8 mouse cellular contexts compared by ENCODE assay signal in genomic region chr17:25433223-25433616, GRCm38 (mm10). TPM values are rescaled to one million over a fixed set of nuclear protein-coding genes. Genes with fewer than 3 reads are reported as not detected.
DNase-seq lines count a peak whose midpoint lies in the region; ATAC-seq lines count a peak whose summit lies in the region.

No protein-coding gene starts in this region.

- H3K27ac ChIP-seq in kidney, embryonic 14.5 days (ENCODE audit: low read depth, low read length) = no peak overlapping the region
- H3K27ac ChIP-seq in brown adipose tissue, adult 24 weeks (replicated peaks; ENCODE audit: low read depth, low read length) = no peak overlapping the region

- H3K4me2 ChIP-seq in kidney, embryonic 14.5 days (replicated peaks; ENCODE audit: low read depth, low read length) = peak overlapping the region; percentile 97

- H3K4me1 ChIP-seq in kidney, embryonic 14.5 days (ENCODE audit: control insufficient read depth, insufficient read depth, low read length) = peaks cover 45% of the 10 kb centered on the region
- H3K4me1 ChIP-seq in brown adipose tissue, adult 24 weeks (ENCODE audit: control insufficient read depth, insufficient read depth, insufficient read length, low read length) = no peaks in the 10 kb centered on the region

- under 1% methylated on average over 36 of the region's 40 CpGs for WGBS in kidney, embryonic 14.5 days

- no peaks in the 10 kb centered on the region for H3K36me3 ChIP-seq in kidney, embryonic 14.5 days (ENCODE audit: control insufficient read depth, insufficient read depth, low read length)

- H3K27me3 ChIP-seq in kidney, embryonic 14.5 days (ENCODE audit: control insufficient read depth, insufficient read depth, low read length) = 0 out of 2 replicates have a peak, but pooled peaks cover 3% of the 10 kb centered on the region

- H3K4me3 ChIP-seq in kidney, embryonic 14.5 days (ENCODE audit: low read length) = peak overlapping the region; percentile 78
- peak overlapping the region; percentile 45 for H3K4me3 ChIP-seq in brown adipose tissue, adult 24 weeks (ENCODE audit: insufficient read depth, low read depth, low read length)

- no peak for DNase-seq in kidney, adult 9 months
- peak; percentile 29 for DNase-seq in heart, postnatal 4 days
- peak; percentile 35 for DNase-seq in mesoderm, embryonic 11.5 days (ENCODE audit: low read depth, low spot score)
- no peak for DNase-seq in urinary bladder, postnatal 14 days (ENCODE audit: low spot score)
- no peak for DNase-seq in cerebellum, postnatal 36 days
- DNase-seq in layer of hippocampus, adult 11-12 months (ENCODE audit: low spot score) = no peak

- H3K9me3 ChIP-seq in kidney, embryonic 14.5 days (ENCODE audit: control insufficient read depth, low read length) = no peaks in the 10 kb centered on the region

- H3K9ac ChIP-seq in kidney, embryonic 14.5 days (ENCODE audit: low read depth, low read length) = peak overlapping the region; percentile 73

- peak; percentile 48 for ATAC-seq in kidney, embryonic 14.5 days (ENCODE audit: low FRiP score, low TSS enrichment)

RNA-seq across cellular contexts. Expression of gene Cacna1h, which starts 0.4 kb away (rescaled TPM):
- 3.0 and 4.0 TPM in 2 replicates for polyA plus RNA-seq in kidney, embryonic 14.5 days (2014; fragmentation: Nextera tagmentation; extraction: Ambion mirVana)
- polyA plus RNA-seq in brown adipose tissue, adult 24 weeks (2012; ENCODE audit: insufficient read depth, insufficient read length, missing spikeins) = 1.3 TPM in 1 of 2 replicates, not detected in the other
- 10 to 100 TPM; 14.5 to 19.1 TPM for total RNA-seq in heart, postnatal 4 days (2021)

RNA-seq across cellular contexts. Expression of gene Tekt4, which starts 21.2 kb away (rescaled TPM):
- not detected in 2 replicates for polyA plus RNA-seq in kidney, embryonic 14.5 days (2014; fragmentation: Nextera tagmentation; extraction: Ambion mirVana)
- polyA plus RNA-seq in brown adipose tissue, adult 24 weeks (2012; ENCODE audit: insufficient read depth, insufficient read length, missing spikeins) = not detected in 2 replicates
- under 1 TPM in 1 of 2 experiments, not detected in 1; 0.26 TPM for total RNA-seq in heart, postnatal 4 days (2021)

Comparison
In these comparisons a context has a peak if more than half of its experiments do, and no peak if none do; other contexts are left out.
1. DNase-seq: peak in heart, postnatal 4 days (single experiment) and mesoderm, embryonic 11.5 days (single experiment); none in kidney, adult 9 months (single experiment), urinary bladder, postnatal 14 days (single experiment), cerebellum, postnatal 36 days (0 of 2) and layer of hippocampus, adult 11-12 months (single experiment).